Mouse (Mus musculus): ENCODE results near the gene Rdh13. TPM values are rescaled to one million over a fixed set of nuclear protein-coding genes. Genes with fewer than 3 reads are reported as not detected.
A peak's percentile ranks its signal among the peaks of the same experiment; 100 is the strongest.

Rdh13 gene
- polyA plus RNA-seq, 1 experiment from 2014 or later = 30.1 TPM

DNA sequence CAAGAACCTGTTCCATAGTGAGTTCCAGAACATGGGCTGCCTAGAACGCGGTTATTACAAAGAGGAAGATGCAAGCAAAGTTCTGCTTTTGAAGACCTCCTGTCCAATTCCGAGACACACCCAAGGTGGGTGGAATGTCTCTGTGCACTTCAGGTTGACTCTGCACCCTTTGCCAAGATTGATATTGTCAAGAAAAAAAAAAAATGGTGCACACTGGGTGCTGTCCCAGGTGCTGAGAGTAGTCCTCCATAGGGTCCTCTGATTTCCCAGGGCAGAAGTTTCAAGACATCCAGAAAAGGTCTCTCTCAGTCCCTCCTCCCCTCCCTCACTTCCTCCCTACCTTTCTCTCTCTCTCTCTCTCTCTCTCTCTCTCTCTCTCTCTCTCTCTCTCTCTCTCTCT, 3.0 kb upstream of the Rdh13 start:
- Histone ChIP-seq H3K4me3 (ENCODE audit: low read depth, low read length) (no peak overlapping the region), H3K27me3 (replicated peaks; ENCODE audit: control insufficient read depth, insufficient read depth, low read length) (no peaks in the 10 kb centered on the region), H3K4me2 (ENCODE audit: low read length) (no peak overlapping the region), H3K36me3 (ENCODE audit: control insufficient read depth, insufficient read depth, low read length) (peaks cover 3% of the 10 kb centered on the region; the same call in 1 of the 2 replicates), H3K9ac (ENCODE audit: low read length) (no peak overlapping the region), H3K4me1 (ENCODE audit: control insufficient read depth, insufficient read depth, low read length) (no peaks in the 10 kb centered on the region), H3K9me3 (replicated peaks; ENCODE audit: control insufficient read depth, low read length) (no peaks in the 10 kb centered on the region), H3K27ac (ENCODE audit: low read depth, low read length) (no peak overlapping the region)
- no peak for DNase-seq (ENCODE audit: low spot score)
- no peak for ATAC-seq
- 94% methylated on average over 3 of the region's 3 CpGs for WGBS

DNA sequence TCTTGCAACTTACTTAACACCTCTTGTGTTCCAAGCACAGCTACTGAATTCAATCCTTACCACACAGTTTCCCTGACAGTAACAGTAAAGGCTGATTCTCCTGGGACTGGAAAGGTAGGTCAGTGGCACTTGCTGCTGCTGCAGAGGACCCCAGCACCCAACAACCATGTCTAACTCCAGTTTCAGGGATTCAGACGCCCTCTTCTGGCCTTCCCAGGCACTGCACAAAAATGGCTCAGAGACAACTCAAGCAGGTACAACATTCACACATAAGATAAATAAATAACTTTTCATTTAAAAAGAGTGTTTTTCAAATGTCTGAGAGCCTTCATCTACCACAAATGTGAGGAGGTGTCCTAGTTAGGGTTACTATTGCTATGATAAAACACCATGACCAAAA, 1.7 kb upstream of the Rdh13 start:
- ATAC-seq (no peak), DNase-seq (ENCODE audit: low spot score) (no peak)
- peaks cover 11% of the 10 kb centered on the region for H3K36me3 ChIP-seq (ENCODE audit: control insufficient read depth, insufficient read depth, low read length)
- no peak overlapping the region for H3K4me3 ChIP-seq (ENCODE audit: low read depth, low read length)
- no peaks in the 10 kb centered on the region for H3K27me3 ChIP-seq (replicated peaks; ENCODE audit: control insufficient read depth, insufficient read depth, low read length)
- no peak overlapping the region for H3K27ac ChIP-seq (ENCODE audit: low read depth, low read length)
- H3K9me3 ChIP-seq (replicated peaks; ENCODE audit: control insufficient read depth, low read length) = no peaks in the 10 kb centered on the region
- H3K4me1 ChIP-seq (ENCODE audit: control insufficient read depth, insufficient read depth, low read length) = no peaks in the 10 kb centered on the region
- no peak overlapping the region for H3K9ac ChIP-seq (ENCODE audit: low read length)
- WGBS = 0% methylated on average over 1 of the region's 1 CpGs
- H3K4me2 ChIP-seq (ENCODE audit: low read length) = no peak overlapping the region

DNA sequence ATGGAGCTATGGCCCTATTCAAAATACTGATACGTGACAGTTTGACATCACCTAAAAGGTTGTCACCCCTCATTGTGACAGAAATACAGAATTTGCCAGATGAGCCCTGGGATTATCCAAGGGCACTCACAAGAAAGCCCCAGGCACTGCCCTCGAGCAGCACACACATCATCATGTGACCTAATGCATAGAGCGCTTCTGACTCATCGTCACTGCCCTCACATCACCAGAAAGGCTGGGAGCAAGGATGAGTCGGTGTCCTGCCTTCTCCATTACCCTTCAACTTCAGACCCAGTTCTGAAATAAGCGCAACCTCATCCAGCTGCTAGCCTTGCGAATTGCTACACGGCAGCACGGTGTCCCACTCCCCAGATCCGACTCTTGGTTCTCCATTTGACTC, 4.9 kb downstream of the Rdh13 start:
- Histone ChIP-seq H3K27me3 (replicated peaks; ENCODE audit: control insufficient read depth, insufficient read depth, low read length) (no peaks in the 10 kb centered on the region), H3K9ac (ENCODE audit: low read length) (no peak overlapping the region), H3K27ac (ENCODE audit: low read depth, low read length) (no peak overlapping the region), H3K9me3 (replicated peaks; ENCODE audit: control insufficient read depth, low read length) (no peaks in the 10 kb centered on the region), H3K4me2 (ENCODE audit: low read length) (no peak overlapping the region), H3K36me3 (ENCODE audit: control insufficient read depth, insufficient read depth, low read length) (peaks cover 59% of the 10 kb centered on the region), H3K4me3 (ENCODE audit: low read depth, low read length) (no peak overlapping the region), H3K4me1 (ENCODE audit: control insufficient read depth, insufficient read depth, low read length) (no peaks in the 10 kb centered on the region)
- ATAC-seq = no peak
- DNase-seq (ENCODE audit: low spot score) = no peak
- 94% methylated on average over 10 of the region's 10 CpGs for WGBS

DNA sequence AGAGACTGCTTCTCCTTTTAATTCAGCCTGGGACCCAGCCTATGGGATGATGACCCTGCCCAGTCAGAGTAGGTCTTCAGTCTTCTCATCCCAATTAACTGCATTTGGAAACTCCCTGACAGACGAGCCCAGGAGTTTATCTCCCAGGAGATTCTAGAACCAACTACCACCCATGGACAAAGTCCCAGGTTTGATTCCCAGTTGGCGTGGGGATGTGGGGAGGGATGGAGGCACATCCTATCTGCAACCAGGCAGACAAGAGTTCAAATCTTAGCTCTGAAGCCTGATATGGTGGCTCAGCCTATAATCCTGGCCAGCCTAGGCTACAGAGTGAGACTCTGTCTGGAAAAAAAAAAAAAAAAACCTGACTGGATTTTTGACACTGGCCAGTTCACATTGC, 7.7 kb downstream of the Rdh13 start:
- no peak for DNase-seq (ENCODE audit: low spot score)
- Histone ChIP-seq H3K4me1 (ENCODE audit: control insufficient read depth, insufficient read depth, low read length) (no peaks in the 10 kb centered on the region), H3K27ac (ENCODE audit: low read depth, low read length) (no peak overlapping the region), H3K4me3 (ENCODE audit: low read depth, low read length) (no peak overlapping the region), H3K4me2 (ENCODE audit: low read length) (no peak overlapping the region), H3K27me3 (replicated peaks; ENCODE audit: control insufficient read depth, insufficient read depth, low read length) (no peaks in the 10 kb centered on the region), H3K9ac (ENCODE audit: low read length) (no peak overlapping the region), H3K36me3 (ENCODE audit: control insufficient read depth, insufficient read depth, low read length) (peaks cover 70% of the 10 kb centered on the region), H3K9me3 (replicated peaks; ENCODE audit: control insufficient read depth, low read length) (no peaks in the 10 kb centered on the region)
- ATAC-seq = no peak
- 95% methylated on average over 2 of the region's 2 CpGs for WGBS

DNA sequence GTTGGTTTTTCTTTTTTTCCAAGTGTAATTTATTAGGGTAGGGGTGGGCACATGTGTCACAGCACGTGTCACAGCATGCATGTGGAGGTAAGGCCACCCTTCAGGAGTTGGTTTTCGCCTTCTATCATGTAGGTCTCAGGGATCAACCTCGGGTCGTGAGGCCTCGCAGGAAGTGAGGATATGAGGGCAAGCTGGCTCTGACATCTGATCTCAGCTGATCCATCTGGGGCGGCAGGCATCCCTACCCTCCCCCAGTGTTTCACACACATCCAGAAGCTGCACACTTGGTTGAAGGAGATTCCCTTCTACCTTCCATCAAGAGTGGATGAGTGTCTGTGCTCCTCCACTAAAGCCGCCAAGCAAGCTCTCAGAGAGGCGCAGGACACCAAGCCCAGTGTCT, 13.4 kb downstream of the Rdh13 start:
- peaks cover 5% of the 10 kb centered on the region; the same call in 1 of the 2 replicates for H3K9me3 ChIP-seq (replicated peaks; ENCODE audit: control insufficient read depth, low read length)
- no peaks in the 10 kb centered on the region for H3K4me1 ChIP-seq (ENCODE audit: control insufficient read depth, insufficient read depth, low read length)
- H3K36me3 ChIP-seq (ENCODE audit: control insufficient read depth, insufficient read depth, low read length) = peaks cover 55% of the 10 kb centered on the region
- H3K4me2 ChIP-seq (ENCODE audit: low read length) = no peak overlapping the region
- H3K4me3 ChIP-seq (ENCODE audit: low read depth, low read length) = no peak overlapping the region
- no peak overlapping the region for H3K27ac ChIP-seq (ENCODE audit: low read depth, low read length)
- no peak overlapping the region for H3K9ac ChIP-seq (ENCODE audit: low read length)
- no peak for DNase-seq (ENCODE audit: low spot score)
- no peaks in the 10 kb centered on the region for H3K27me3 ChIP-seq (replicated peaks; ENCODE audit: control insufficient read depth, insufficient read depth, low read length)
- 92% methylated on average over 8 of the region's 8 CpGs for WGBS
- ATAC-seq = no peak

DNA sequence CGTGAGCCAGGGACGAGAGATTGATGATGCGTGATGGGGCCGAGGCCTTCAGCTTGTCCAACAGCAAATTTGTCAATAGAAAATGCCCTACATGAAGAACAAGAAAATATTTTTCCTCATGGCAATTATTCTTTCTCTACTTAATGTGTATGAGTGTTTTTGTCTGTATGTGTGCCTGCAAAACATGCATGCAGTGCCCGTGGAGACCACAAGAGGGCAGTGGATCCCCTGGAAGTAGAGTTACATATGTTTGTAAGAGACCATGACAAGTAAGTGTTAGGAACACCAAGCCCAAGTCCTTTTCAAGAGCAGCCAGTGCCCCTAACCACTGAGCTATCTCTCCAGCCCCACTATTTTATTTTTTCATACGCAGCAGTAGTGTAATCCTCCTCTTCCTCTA, 13.9 kb downstream of the Rdh13 start:
- Histone ChIP-seq H3K27me3 (replicated peaks; ENCODE audit: control insufficient read depth, insufficient read depth, low read length) (no peaks in the 10 kb centered on the region), H3K9ac (ENCODE audit: low read length) (no peak overlapping the region), H3K9me3 (replicated peaks; ENCODE audit: control insufficient read depth, low read length) (peaks cover 5% of the 10 kb centered on the region; the same call in 1 of the 2 replicates), H3K27ac (ENCODE audit: low read depth, low read length) (no peak overlapping the region), H3K4me1 (ENCODE audit: control insufficient read depth, insufficient read depth, low read length) (no peaks in the 10 kb centered on the region), H3K4me3 (ENCODE audit: low read depth, low read length) (no peak overlapping the region), H3K36me3 (ENCODE audit: control insufficient read depth, insufficient read depth, low read length) (peaks cover 52% of the 10 kb centered on the region), H3K4me2 (ENCODE audit: low read length) (no peak overlapping the region)
- WGBS = 79% methylated on average over 6 of the region's 6 CpGs
- no peak for ATAC-seq
- peak; percentile 66 for DNase-seq (ENCODE audit: low spot score)

DNA sequence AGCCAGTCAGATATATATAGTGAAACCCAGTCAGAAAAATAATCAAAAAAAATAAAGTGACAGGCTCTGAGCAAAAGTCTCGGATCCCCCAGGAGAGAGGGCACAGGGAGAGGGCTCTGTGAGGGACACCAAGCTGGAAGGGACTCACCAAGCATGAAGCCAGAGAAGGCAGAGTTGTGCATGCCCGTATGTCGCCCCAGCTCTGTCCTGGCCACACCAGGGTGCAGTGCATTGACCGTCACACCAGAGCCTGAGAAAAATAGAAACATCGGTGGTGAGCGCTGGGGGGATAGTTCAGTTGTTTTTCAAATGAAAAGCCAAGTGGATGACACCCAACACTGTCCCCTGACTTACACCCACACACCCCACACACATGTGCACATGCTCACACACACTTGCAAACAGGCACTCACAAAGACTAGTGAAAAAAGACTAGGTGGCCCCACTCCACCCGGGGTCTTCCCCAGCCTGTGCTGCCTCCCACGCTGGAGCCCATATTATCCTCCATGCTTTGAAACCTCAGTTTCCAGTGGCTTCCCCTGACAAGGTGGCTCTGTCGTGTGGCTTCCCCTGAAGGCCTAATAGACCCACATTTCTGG, 15.1 kb downstream of the Rdh13 start:
- Histone ChIP-seq H3K27ac (ENCODE audit: low read depth, low read length) (no peak overlapping the region), H3K4me2 (ENCODE audit: low read length) (no peak overlapping the region), H3K36me3 (ENCODE audit: control insufficient read depth, insufficient read depth, low read length) (peaks cover 48% of the 10 kb centered on the region), H3K4me1 (ENCODE audit: control insufficient read depth, insufficient read depth, low read length) (no peaks in the 10 kb centered on the region), H3K4me3 (ENCODE audit: low read depth, low read length) (no peak overlapping the region), H3K27me3 (replicated peaks; ENCODE audit: control insufficient read depth, insufficient read depth, low read length) (no peaks in the 10 kb centered on the region), H3K9ac (ENCODE audit: low read length) (no peak overlapping the region), H3K9me3 (replicated peaks; ENCODE audit: control insufficient read depth, low read length) (peaks cover 5% of the 10 kb centered on the region; the same call in 1 of the 2 replicates)
- WGBS = 94% methylated on average over 9 of the region's 9 CpGs
- DNase-seq (ENCODE audit: low spot score) (no peak), ATAC-seq (no peak)

DNA sequence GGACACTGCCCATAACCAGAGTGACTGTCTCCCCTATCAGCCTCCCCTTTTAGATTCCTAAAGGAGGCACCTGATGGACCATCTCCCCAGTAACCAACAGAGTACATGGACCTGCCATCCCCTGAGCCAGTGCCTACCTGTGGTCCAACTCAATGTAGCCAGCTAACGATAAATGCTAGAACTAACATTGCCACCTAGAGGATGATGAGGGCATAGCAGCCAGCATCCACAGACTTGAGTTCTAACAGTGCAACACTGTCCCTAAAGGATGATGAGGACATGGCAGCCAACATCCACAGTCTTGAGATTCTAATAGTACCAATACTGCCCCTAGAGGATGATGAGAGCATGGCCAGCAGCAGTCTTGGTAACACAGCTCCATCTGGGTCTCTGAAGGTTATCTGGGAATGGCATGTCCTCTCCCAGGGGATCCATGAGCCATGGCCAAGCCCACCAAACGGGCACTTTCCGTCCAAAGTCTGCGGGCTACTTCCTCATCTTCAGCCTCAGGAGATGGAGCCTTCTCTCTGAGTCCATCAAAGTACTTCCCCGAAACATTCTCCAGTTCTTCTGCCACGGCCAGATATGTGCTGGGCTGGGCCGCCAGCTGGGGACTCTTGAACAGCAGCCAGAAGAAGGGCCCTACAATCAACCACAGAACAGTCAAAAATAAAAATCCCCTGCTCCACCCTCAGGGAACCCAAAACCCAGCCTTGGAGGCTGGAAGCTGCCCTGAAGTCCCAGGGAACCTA, 18.1 kb downstream of the Rdh13 start:
- Histone ChIP-seq H3K4me2 (ENCODE audit: low read length) (no peak overlapping the region), H3K4me3 (ENCODE audit: low read depth, low read length) (no peak overlapping the region), H3K27ac (ENCODE audit: low read depth, low read length) (no peak overlapping the region), H3K9me3 (replicated peaks; ENCODE audit: control insufficient read depth, low read length) (peaks cover 5% of the 10 kb centered on the region; the same call in 1 of the 2 replicates), H3K9ac (ENCODE audit: low read length) (no peak overlapping the region), H3K4me1 (ENCODE audit: control insufficient read depth, insufficient read depth, low read length) (no peaks in the 10 kb centered on the region), H3K36me3 (ENCODE audit: control insufficient read depth, insufficient read depth, low read length) (peaks cover 56% of the 10 kb centered on the region), H3K27me3 (replicated peaks; ENCODE audit: control insufficient read depth, insufficient read depth, low read length) (no peaks in the 10 kb centered on the region)
- ATAC-seq = peak; percentile 95
- peak; percentile 98 for DNase-seq (ENCODE audit: low spot score)
- WGBS = 74% methylated on average over 7 of the region's 7 CpGs

DNA sequence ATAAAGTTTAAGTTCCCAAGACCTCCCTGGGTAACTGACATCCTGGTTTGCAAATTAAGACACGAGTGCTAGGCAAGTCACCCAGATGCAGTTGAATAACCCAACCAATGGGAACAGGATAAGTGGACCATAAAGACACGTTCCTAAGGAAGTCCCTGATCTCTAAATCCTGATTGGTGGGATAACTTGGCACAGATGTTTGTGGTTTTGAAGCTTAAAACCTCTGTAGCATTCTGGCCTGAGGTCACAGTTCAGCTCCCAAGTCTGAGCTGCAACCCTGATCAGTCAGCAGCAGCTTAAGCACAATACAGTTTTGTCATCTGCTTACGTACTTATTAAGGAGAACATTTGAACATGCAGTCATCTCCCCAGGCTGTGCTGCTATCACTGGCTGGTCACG, 25.2 kb downstream of the Rdh13 start:
- H3K27me3 ChIP-seq (replicated peaks; ENCODE audit: control insufficient read depth, insufficient read depth, low read length) = no peaks in the 10 kb centered on the region
- no peak overlapping the region for H3K4me3 ChIP-seq (ENCODE audit: low read depth, low read length)
- H3K4me1 ChIP-seq (ENCODE audit: control insufficient read depth, insufficient read depth, low read length) = no peaks in the 10 kb centered on the region
- DNase-seq (ENCODE audit: low spot score) (no peak), ATAC-seq (no peak)
- H3K9me3 ChIP-seq (replicated peaks; ENCODE audit: control insufficient read depth, low read length) = no peaks in the 10 kb centered on the region
- H3K27ac ChIP-seq (ENCODE audit: low read depth, low read length) = no peak overlapping the region
- no peak overlapping the region for H3K4me2 ChIP-seq (ENCODE audit: low read length)
- no peak overlapping the region for H3K9ac ChIP-seq (ENCODE audit: low read length)
- peaks cover 20% of the 10 kb centered on the region for H3K36me3 ChIP-seq (ENCODE audit: control insufficient read depth, insufficient read depth, low read length)
- 72% methylated on average over 4 of the region's 4 CpGs for WGBS
